Mouse (Mus musculus): ENCODE results near the gene Tuba4a.

The Tuba4a gene

DNA sequence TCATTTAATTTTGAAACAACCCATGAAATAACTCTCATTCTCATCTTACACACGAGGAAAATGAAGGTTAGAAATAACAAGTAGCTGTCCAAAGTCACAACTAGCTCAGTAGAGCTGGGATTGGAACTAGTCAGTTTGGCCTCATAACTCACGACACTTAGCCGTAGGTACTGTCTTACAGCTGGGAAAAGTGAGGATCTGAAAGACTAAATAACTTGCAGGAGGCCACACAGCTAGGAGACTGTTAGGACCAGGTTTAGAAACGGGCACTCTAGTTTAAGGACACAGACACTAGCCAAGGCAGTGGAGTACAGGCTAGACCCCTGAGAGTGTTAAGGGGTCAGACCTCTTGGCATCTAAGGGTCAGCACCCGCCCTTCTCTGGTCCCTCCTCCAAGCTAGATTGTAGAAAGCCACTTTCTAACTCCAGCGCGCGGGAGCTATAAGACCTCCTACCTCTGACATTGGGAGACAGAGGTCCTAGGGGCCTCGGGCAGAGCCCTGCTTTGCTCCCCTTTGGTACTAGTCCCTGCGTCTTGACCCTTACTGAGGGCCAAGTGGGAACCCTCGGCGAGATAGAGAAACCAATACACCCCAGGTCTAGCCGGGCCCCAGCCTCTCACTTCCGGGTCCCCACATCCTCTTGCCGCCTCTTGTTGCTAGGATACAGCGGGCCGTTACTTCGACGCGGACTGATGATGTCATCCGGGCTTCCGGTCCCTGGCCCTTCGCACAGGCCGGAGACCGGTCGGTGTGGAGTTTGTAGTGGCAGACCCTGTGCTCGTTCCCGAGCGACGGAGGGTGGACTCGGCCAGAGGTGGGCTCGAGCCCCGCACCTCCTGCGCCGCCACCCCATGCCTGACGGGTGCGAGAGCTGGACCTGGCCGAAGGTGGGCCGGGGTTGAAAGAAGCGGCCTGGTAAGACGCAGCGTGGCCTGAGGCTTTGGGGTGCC, 9.3 kb downstream of the Tuba4a start, which contains the start of the genes Glb1l and Stk16:
Gene Glb1l (minus strand): TSS at position 678 of the 952 bp plus-strand sequence.
Gene Stk16 (plus strand): TSS at position 703 of the 952 bp plus-strand sequence.
- peak; percentile 98 for DNase-seq

GRCm38 (mm10) chr1:75208967-75209678, 10.5 kb downstream of the Tuba4a start:
- peak; percentile 73 to 84 for DNase-seq

DNA sequence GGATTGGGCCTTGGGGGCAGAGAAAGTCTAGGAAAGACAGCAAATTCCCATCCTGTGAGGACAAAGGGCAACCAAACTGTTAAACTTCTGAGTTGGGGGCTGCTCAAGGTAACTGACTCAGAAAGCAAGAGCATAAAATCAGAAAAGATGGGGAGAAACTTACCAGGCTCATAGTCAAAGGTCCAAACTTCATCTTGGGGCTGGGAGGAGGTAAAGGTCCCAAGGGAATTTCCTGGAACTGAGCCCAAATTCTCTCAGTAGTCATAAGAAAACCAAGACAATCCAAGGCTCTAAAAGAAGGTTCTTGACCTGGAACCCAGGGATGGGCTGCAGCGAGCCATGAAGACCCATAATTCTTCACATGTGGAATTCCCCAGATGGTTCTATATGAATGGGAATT, 18.4 kb downstream of the Tuba4a start:
- no peak for DNase-seq

- peak; percentile 58 to 70 for DNase-seq
Measured at GRCm38 (mm10) chr1:75192452-75192851, 27.2 kb downstream of the Tuba4a start.

- peak; percentile 91 to 96 for DNase-seq
Measured at GRCm38 (mm10) chr1:75191622-75192402, 27.9 kb downstream of the Tuba4a start, which contains the start of the genes Ankzf1 and Atg9a. Gene Ankzf1, plus strand, starts transcription at chr1:75192151. Gene Atg9a, minus strand, starts transcription at chr1:75192196.

- DNase-seq: no peak
Measured at GRCm38 (mm10) chr1:75191258-75191621, 28.4 kb downstream of the Tuba4a start.

GRCm38 (mm10) chr1:75190577-75190976, 29.1 kb downstream of the Tuba4a start:
- DNase-seq: no peak

DNA sequence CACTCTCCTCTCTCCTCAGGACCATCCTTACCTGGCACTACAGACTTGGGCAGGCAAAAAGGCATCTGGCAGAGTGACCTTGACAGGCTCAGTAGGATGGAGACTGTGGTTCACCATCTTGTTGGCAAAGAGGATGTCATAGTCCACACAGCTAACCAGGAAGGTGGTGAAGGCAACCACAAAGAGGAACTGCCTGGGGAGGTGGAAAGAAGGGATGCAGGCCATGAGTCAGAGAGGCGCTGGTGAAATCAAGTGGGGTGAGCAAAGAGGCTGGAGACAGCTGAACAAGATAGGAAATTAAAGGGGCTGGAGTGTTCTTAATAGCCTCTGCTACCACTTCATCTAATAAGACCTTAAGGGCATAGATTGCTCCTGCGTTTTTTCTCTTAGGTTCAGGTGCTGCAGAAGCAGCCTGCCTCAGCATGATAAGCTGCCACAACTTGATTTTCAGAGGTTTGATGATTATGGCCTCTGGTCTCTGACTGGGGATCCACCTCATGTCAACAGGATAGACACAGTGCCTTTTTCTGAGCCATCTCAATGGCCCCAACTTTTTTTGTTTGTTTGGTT, 31.7 kb downstream of the Tuba4a start:
- DNase-seq: no peak

- DNase-seq: no peak
Measured at GRCm38 (mm10) chr1:75187126-75187525, 32.5 kb downstream of the Tuba4a start.

GRCm38 (mm10) chr1:75185495-75185894, 34.2 kb downstream of the Tuba4a start:
- DNase-seq: no peak

DNA sequence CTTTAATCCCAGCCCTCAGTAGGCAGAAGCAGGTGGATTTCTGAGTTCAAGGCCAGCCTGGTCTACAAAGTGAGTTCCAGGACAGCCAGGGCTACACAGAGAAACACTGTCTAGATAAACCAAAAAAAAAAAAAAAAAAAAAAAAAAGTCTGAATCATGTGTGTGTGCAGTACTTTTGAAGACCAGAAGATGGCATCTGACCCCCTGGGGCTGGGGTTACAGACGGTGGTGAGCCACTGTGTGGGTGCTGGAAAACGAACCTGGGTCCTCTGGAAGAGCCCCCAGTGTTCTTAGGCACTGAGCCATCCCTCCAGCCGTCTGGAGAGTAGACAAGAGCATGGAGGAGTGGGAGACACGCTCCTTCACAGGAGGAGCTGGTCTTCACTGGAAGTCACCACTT, 37.5 kb downstream of the Tuba4a start:
- DNase-seq: no peak

GRCm38 (mm10) chr1:75181377-75181870, 38.2 kb downstream of the Tuba4a start:
- DNase-seq: no peak

- DNase-seq: no peak
Measured at GRCm38 (mm10) chr1:75180741-75181140, 38.9 kb downstream of the Tuba4a start.

DNA sequence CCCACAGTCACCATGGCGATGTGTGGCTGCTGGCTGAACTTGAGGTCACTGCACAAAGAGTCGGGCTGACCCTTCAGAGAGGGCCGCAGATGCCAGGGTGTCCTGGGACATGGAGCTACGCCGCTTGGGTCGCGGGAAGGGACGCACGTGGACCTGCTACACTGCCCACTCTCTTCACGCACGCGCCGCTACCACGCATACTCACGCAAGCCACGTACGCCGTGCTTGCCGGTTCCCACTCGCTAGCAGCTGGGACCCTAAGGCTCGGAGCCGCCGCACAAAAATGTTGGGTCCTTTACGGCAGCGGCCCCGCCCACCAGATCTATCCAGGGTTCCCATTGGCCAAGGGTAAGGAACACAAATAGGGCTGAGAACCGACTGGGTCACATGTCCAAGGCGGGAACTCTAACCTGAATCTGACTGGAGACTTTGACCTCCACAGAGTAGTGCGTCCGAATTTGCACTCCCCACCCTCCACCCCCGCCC, 39.5 kb downstream of the Tuba4a start, which contains the start of gene Abcb6:
Gene Abcb6 (minus strand): TSS at position 288 of the 486 bp plus-strand sequence.
- peak; percentile 93 to 96 for DNase-seq

DNA sequence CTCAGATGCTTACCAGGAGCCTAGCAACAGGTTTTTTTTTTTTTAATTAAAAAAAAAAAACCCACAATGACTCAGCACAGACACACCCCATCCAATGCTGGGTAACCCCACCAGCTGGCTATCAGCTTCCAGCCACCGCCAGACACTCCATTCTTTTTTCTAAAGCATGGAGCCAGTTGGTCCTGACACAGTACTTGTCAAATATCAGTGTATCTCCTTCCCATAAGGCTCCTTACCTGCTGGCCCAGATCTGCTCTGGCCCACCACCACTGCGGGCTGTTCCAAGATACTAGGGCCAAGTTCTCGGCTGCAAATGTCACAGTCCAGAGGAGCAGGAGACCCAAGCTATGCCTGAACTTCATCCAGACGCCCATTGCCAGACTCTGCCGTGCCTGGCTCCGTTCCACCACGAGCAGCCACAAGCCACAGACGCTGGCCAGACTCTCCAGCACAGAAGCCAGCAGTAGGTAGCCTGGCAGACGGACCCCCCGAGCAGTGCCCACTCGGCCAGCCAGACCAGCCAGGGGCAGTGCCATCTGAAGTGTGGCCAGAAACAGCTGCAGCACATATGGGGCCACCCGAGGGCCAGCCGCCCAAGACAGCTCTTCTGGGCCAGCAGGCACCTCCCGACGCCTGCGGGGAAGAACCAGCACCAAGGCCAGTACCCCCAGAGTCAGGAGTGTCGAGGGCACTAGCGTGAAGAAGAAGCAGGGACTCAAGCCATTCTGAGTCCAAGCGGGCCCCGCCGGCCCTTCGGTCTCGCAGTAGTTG, 40.1 kb downstream of the Tuba4a start:
- no peak for DNase-seq

DNA sequence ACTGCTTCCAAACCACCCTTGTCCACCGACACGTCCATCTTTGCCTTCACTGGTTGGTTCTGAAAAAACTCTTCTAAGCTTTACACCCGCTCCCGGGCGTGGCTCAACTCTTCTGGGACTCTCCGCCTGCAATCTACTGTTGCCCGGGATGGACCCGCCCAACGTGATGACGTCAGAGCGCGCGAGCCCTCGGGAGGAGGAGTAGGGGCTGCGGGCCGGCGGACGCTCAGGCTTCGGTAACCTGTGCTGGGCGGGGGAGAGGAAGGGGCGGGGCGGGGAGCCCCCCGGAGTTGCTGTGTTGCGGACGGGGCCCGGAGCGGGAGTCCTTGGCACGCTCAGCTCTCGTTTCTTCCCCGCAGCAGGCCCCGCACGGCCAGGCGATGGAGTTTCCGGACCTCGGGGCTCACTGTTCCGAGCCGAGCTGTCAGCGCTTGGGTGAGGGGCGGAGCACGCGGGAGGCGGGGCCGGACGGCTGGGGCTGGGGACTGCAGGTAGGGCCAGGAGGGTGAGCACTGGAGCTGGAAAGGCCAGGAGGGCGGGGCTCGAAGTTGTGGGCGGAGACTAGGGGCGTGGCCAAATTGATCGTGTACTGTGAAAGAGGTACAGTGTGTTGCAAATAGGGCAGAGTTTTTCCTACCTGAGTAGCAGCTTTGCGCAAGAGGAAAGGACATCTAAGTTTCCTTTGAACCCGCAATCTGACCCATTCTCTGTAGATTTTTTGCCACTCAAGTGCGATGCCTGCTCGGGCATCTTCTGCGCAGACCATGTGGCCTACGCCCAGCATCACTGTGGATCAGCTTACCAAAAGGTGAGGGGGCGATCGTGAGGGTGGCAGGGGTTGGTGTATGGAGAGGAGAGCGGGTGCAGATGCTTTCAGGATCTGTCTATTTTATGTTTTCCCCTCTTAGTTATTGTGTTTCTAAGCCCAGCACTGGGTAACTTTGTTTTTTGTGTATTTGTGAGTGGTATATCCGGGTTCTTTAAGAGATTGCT, 50.9 kb downstream of the Tuba4a start, which contains the start of gene Zfand2b:
Gene Zfand2b (plus strand): TSS at position 175 of the 993 bp plus-strand sequence.
- peak; percentile 98 to 99 for DNase-seq

DNA sequence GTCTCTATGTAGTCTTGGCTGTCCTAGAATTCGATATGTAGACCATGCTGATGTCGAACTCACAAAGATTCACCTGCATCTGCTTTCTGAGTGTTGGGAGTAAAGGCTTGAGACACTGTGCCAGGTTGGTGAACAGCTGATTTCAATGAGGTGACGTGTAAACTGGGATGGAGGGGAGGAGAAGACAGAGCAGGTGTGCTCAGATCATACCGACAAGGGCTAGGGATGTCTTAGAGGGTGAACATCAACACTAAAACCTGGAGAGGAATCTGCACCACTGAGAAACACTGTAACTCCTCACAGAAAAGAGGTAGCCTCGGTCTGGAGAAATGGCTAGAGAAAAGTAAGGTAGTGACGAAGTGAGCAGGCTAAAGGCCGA, 51.6 kb downstream of the Tuba4a start:
- no peak for DNase-seq

All from kidney, postnatal 4 days (tissue).